Mouse (Mus musculus) telencephalon, adult 2 months (tissue): ENCODE measurements around the gene Evl.
"Not testable (repeated sequence)": the region's sequence is repeated elsewhere in the genome, so short reads cannot be mapped to it uniquely, and the experiment has no call there.

ENCODE experiments used
- DNase-seq: peaks from one replicate; pipeline ENCODE4 v3.0.0-alpha.2; 2011; ENCODE audit warnings: low read depth, low spot score

Gene Evl

GRCm38 (mm10) chr12:108554120-108554841 lies at the start of gene Evl:
Gene Evl (plus strand): TSS chr12:108554720.
- DNase-seq = peak; percentile 47

- no peak for DNase-seq
Measured at GRCm38 (mm10) chr12:108505846-108506245, 48.7 kb upstream of the Evl start.

- DNase-seq = not testable (repeated sequence)
Measured at GRCm38 (mm10) chr12:108507046-108507445, 47.5 kb upstream of the Evl start.

GRCm38 (mm10) chr12:108510571-108510970 lies 43.9 kb upstream of the Evl start:
- peak; percentile 48 for DNase-seq

- peak; percentile 79 for DNase-seq
Measured at GRCm38 (mm10) chr12:108511009-108511408, 43.5 kb upstream of the Evl start.

- DNase-seq = no peak
Measured at GRCm38 (mm10) chr12:108515464-108515863, 39.1 kb upstream of the Evl start.

GRCm38 (mm10) chr12:108519374-108519773 lies 35.1 kb upstream of the Evl start:
- DNase-seq = no peak

GRCm38 (mm10) chr12:108529214-108529613 lies 25.3 kb upstream of the Evl start:
- DNase-seq = peak; percentile 62

- DNase-seq = no peak
Measured at GRCm38 (mm10) chr12:108534484-108534883, 20.0 kb upstream of the Evl start.

GRCm38 (mm10) chr12:108536461-108536860 lies 18.1 kb upstream of the Evl start:
- DNase-seq = no peak

GRCm38 (mm10) chr12:108541088-108541487 lies 13.4 kb upstream of the Evl start:
- no peak for DNase-seq

- no peak for DNase-seq
Measured at GRCm38 (mm10) chr12:108546508-108547153, 7.9 kb upstream of the Evl start.

GRCm38 (mm10) chr12:108547251-108547875 lies 7.2 kb upstream of the Evl start:
- no peak for DNase-seq

- no peak for DNase-seq
Measured at GRCm38 (mm10) chr12:108551731-108552130, 2.8 kb upstream of the Evl start.

GRCm38 (mm10) chr12:108553079-108553478 lies 1.4 kb upstream of the Evl start:
- no peak for DNase-seq

GRCm38 (mm10) chr12:108554861-108555556 lies 489 bp downstream of the Evl start:
- DNase-seq = no peak

- no peak for DNase-seq
Measured at GRCm38 (mm10) chr12:108558194-108558593, 3.7 kb downstream of the Evl start.

GRCm38 (mm10) chr12:108563238-108563637 lies 8.7 kb downstream of the Evl start:
- no peak for DNase-seq

- no peak for DNase-seq
Measured at GRCm38 (mm10) chr12:108564910-108565506, 10.5 kb downstream of the Evl start.

GRCm38 (mm10) chr12:108579156-108579871 lies 24.8 kb downstream of the Evl start:
- peak; percentile 72 for DNase-seq

- DNase-seq = no peak
Measured at GRCm38 (mm10) chr12:108583775-108584174, 29.3 kb downstream of the Evl start.
